Mouse (Mus musculus) gastrocnemius, postnatal 14 days (tissue): Measurements from ENCODE around the gene Gm28729. TPM values are rescaled to one million over a fixed set of nuclear protein-coding genes. Genes with fewer than 3 reads are reported as not detected.
"Not testable (repeated sequence)": the region's sequence is repeated elsewhere in the genome, so short reads cannot be mapped to it uniquely, and the experiment has no call there.

Experiments used
- DNase-seq: peaks from one replicate; pipeline ENCODE4 v3.0.0; 2021; ENCODE audit warnings: mixed read lengths
- intact Hi-C: fragments of 180-260 bp; cut with DNase I; formaldehyde crosslinking; loops from one replicate; pipeline ENCODE4 v1.15.1; 2025; ENCODE audit warnings: low total_unique reads
- total RNA-seq, 2 experiments: library from RNA; stranded (reverse); gene quantifications; 2 replicates each; pipeline ENCODE4 v1.2.3; 2021

Gm28729 gene
- total RNA-seq, 2 experiments from 2014 or later = 0.44 to 0.62 TPM

- no peak for DNase-seq
- intact Hi-C loops = no loop called here
Observed at GRCm38 (mm10) chr9:96472356-96472755, 52.7 kb downstream of the Gm28729 start.

DNA sequence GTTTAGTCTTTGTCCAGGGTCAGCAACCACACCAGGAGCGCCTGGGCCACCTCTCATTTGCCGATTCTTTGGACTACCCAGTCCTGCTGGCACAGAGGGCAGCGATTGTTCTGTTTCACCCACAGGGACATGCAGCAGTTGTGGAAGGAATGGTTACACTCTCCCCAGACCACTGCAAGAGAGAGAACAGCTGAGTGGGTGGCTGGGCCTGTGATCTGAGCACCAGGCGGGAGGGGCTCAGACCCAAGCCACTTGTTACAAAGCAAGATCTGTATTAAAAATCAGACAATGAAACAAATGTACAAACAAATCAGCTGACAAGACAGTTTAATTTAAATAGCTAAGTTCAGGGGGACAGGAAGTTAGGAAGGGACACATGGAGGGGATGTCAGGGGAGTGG, 53.4 kb downstream of the Gm28729 start:
- DNase-seq, intact Hi-C loops: not testable (repeated sequence)

GRCm38 (mm10) chr9:96470266-96470974, 54.6 kb downstream of the Gm28729 start:
- intact Hi-C loops = no loop called here
- DNase-seq = no peak

- no peak for DNase-seq
- intact Hi-C loops = no loop called here
Observed at GRCm38 (mm10) chr9:96469556-96470265, 55.4 kb downstream of the Gm28729 start.

GRCm38 (mm10) chr9:96463708-96464107, 61.4 kb downstream of the Gm28729 start:
- intact Hi-C loops = no loop called here
- DNase-seq = no peak

- DNase-seq = no peak
- intact Hi-C loops = no loop called here
Observed at GRCm38 (mm10) chr9:96461607-96462006, 63.5 kb downstream of the Gm28729 start.

DNA sequence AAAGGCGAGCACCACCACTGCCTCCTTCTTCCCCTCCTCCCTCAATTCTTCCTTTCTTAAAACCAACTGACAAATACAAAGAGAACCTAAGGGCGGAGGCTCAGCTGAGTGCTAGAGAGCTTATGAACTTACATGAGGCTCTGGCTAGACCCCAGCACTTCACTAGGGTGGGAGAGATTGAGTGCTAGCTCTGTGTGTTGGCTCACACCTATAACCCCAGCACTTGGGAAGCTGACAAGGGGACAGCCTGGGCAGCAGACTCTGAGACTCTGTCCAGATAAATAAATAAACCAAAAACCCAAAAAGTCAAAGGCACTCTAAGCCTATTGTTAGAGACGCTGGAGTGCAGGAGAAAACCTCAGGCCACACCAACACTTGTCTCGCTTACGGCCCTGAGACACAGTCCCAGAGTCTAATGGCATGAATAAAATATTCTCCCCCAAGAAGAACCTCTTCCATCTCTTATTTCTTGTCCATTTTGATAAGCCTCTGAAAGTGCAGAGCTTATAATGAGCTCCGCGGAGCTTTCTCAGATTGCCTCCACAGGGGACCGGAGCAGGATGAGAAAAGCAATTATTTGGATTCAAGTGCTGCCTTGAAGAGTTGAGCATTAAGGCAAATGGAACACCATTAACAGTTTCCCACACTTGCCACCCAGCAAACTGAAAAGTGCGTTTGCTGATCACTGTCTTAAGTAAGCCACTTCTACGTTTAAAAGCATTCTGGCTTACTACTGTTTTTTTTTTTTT, 64.8 kb downstream of the Gm28729 start:
- no peak for DNase-seq
- intact Hi-C loops = no loop called here

DNA sequence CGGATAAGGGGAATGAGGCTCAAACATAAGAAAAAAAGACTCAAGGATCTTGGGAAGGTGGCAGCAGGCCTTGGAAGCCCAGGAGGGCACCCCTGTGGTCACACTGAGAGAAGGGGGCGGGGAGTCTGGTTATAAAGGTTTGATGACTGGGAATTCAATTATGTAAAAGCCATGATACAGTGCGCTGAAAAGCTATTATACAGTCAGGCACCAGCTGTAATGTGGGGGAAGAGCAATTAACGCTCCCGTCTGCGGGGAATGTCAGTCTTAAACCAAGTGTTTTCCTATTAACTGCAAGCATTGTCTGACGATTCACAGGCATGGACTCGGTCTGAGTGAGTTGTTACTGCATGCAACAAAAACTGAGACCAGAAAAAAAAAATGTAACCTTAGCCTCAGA, 69.4 kb downstream of the Gm28729 start:
- intact Hi-C loops = no loop called here
- no peak for DNase-seq

GRCm38 (mm10) chr9:96452956-96453355, 72.1 kb downstream of the Gm28729 start:
- no peak for DNase-seq
- intact Hi-C loops = no loop called here

DNA sequence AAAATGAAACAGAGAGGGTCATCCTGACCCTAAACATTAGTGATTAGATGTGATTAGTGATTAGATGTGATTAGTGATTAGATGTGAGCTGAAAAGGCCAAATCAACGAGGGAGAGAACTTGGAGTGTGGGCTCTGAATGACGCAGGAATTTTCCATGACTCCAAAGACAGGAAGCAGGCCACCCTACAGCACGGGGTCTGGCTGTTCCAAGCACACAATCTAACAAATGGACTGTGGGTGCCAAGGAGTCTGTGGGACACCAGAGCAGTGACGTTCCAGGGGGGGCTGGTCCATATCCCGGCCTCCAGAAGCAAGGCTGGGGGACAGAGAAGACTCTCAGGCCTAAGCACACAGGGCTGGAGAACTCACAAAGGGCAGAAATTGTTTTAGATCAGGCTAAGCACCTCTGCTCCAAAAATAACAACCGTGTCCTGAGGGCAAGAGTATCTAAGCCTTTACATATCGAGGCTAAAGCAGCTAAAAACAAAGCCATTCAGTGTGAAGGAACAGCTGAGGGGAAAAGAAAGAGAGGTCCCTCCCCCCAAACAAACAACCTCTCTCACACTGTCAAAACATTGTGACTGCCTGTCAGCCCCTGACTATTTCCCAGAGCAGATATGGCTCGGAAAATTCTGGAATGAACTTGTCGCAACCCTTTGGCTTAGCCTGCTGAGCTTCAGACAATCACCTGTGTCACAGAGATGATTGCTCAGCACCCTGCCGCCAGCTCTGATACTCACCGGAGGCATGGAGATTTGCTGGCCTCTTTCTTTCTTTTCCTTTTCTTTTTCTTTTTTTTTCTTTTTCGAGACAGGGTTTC, 74.0 kb downstream of the Gm28729 start:
- DNase-seq = no peak
- intact Hi-C loops = no loop called here

GRCm38 (mm10) chr9:96449514-96449913, 75.5 kb downstream of the Gm28729 start:
- intact Hi-C loops = no loop called here

GRCm38 (mm10) chr9:96445351-96445750, 79.7 kb downstream of the Gm28729 start:
- DNase-seq = no peak
- intact Hi-C loops = no loop called here

More at GRCm38 (mm10) chr9:96449514-96449913, 75.5 kb downstream of the Gm28729 start:
- no peak for DNase-seq

DNA sequence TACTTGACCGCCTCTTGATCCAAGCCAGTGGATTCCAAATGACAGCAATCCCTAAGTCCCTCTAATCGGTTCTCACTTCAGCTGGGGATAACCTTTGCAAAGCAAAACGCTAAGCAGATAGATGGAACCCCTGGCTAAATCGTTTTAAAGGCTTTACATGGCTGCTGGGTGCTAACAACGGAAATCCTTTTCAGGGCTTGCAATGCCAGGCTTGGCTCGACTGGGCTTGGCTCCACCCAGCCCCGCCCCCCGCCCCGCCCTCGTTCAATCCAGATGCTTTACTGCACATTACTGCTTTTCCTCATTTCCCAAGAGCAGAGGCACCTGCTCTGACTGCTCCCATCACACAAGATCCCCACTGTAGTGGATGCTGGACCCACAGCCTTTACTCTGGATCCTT, 83.0 kb downstream of the Gm28729 start:
- DNase-seq = no peak
- intact Hi-C loops = no loop called here

GRCm38 (mm10) chr9:96438334-96438871, 86.7 kb downstream of the Gm28729 start:
- DNase-seq = peak; percentile 49
- intact Hi-C loops = no loop called here

- peak; percentile 66 for DNase-seq
- intact Hi-C loops = no loop called here
Observed at GRCm38 (mm10) chr9:96437805-96438333, 87.2 kb downstream of the Gm28729 start.

- intact Hi-C loops = no loop called here
- DNase-seq = no peak
Observed at GRCm38 (mm10) chr9:96436901-96437804, 87.9 kb downstream of the Gm28729 start.
